In genomic region chr8:122557248-122558038, GRCm38 (mm10) we compare ENCODE assay signal across 9 mouse cellular contexts. TPM values are rescaled to one million over a fixed set of nuclear protein-coding genes. Genes with fewer than 3 reads are reported as not detected.
A peak's percentile ranks its signal among the peaks of the same experiment; 100 is the strongest.
DNase-seq lines count a peak whose midpoint lies in the region; ATAC-seq and TF ChIP-seq lines count a peak whose summit lies in the region.
"Had no signal": no experiment of that assay in that cellular context is flagged by ENCODE, and none has a peak within 500 bp of the region (broad histone marks: within the 10 kb centered on the region; RNA-seq: fewer than 3 reads in every experiment).

No protein-coding gene starts in this region.

- no peaks in the 10 kb centered on the region for H3K27me3 ChIP-seq in thymus, adult 2 months (ENCODE audit: control insufficient read depth, insufficient read depth, low read length)
- no peaks in the 10 kb centered on the region for H3K27me3 ChIP-seq in liver, embryonic 11.5 days (replicated peaks; ENCODE audit: control insufficient read depth, insufficient read depth, low read length)
- H3K27me3 ChIP-seq: Patski had no signal

- H3K4me3 ChIP-seq in thymus, adult 2 months (ENCODE audit: control insufficient read depth, insufficient read depth, low read length): peak overlapping the region; percentile 10
- H3K4me3 ChIP-seq in liver, embryonic 11.5 days (ENCODE audit: low read depth, low read length): peak overlapping the region; percentile 48

- ATAC-seq in liver, embryonic 11.5 days (replicated peaks; ENCODE audit: low FRiP score): peak; percentile 11

- H3K9me3 ChIP-seq in liver, embryonic 11.5 days (ENCODE audit: control insufficient read depth, low read length): no peaks in the 10 kb centered on the region

- no peaks in the 10 kb centered on the region for H3K36me3 ChIP-seq in thymus, adult 2 months (ENCODE audit: control insufficient read depth, insufficient read depth, low read length)
- H3K36me3 ChIP-seq in liver, embryonic 11.5 days (ENCODE audit: control insufficient read depth, insufficient read depth, low read length): no peaks in the 10 kb centered on the region

- 16% methylated on average over 10 of the region's 10 CpGs for WGBS in thymus, adult 2 months
- WGBS in liver, embryonic 11.5 days: 26% methylated on average over 10 of the region's 10 CpGs

- peak; percentile 91 for DNase-seq in heart, adult 11 months
- no peak for DNase-seq in heart, adult 18-20 months
- peak; percentile 30 for DNase-seq in thymus, adult 2 months
- no peak for DNase-seq in thymus, adult 18-20 months
- DNase-seq in liver, embryonic 11.5 days (ENCODE audit: low spot score): peak; percentile 42
- peak; percentile 61 for DNase-seq in thymus, postnatal 4 days
- no peak for DNase-seq in embryo, embryonic 10 days (ENCODE audit: low spot score)
- DNase-seq in layer of hippocampus, adult 9-10 months (ENCODE audit: low spot score): no peak

- peaks cover 35% of the 10 kb centered on the region for H3K4me1 ChIP-seq in thymus, adult 2 months (replicated peaks; ENCODE audit: control insufficient read depth, insufficient read depth, low read length)
- peaks cover 24% of the 10 kb centered on the region for H3K4me1 ChIP-seq in liver, embryonic 11.5 days (replicated peaks; ENCODE audit: control insufficient read depth, insufficient read depth, low read length)

- peak overlapping the region; percentile 77 for H3K9ac ChIP-seq in liver, embryonic 11.5 days (ENCODE audit: low read depth, low read length)

- H3K4me2 ChIP-seq in liver, embryonic 11.5 days: peak overlapping the region; percentile 72

- peak overlapping the region; percentile 88 for H3K27ac ChIP-seq in thymus, adult 2 months (ENCODE audit: control insufficient read depth, insufficient read depth, low read length)
- peak overlapping the region; percentile 72 for H3K27ac ChIP-seq in liver, embryonic 11.5 days (ENCODE audit: low read depth, low read length)

- no peak for TF ChIP-seq CTCF in thymus, adult 2 months (IDR thresholded peaks at IDR 0.05; ENCODE audit: borderline replicate concordance, control insufficient read depth, extremely low read depth, insufficient read depth, low read length, poor library complexity)

- no peak for TF ChIP-seq POLR2A in thymus, adult 2 months (IDR thresholded peaks at IDR 0.05; ENCODE audit: control insufficient read depth, extremely low read depth, insufficient read depth, low read length, poor library complexity)

RNA-seq across cellular contexts. Expression of gene Piezo1, which starts 6.3 kb away (rescaled TPM):
- 10 to 100 TPM; 11.4 to 13.3 TPM for total RNA-seq in heart, adult 18-20 months (2021)
- 93.6 and 106 TPM in 2 replicates for polyA plus RNA-seq in thymus, adult 2 months (2012; rRNA removed)
- polyA plus RNA-seq in liver, embryonic 11.5 days (2014; fragmentation: Nextera tagmentation; extraction: Ambion mirVana): 29.7 and 45.8 TPM in 2 replicates

RNA-seq across cellular contexts. Expression of gene Cdt1, which starts 10.4 kb away (rescaled TPM):
- total RNA-seq in heart, adult 18-20 months (2021): 1 to 10 TPM; 2.5 to 2.8 TPM
- 136 and 210 TPM in 2 replicates for polyA plus RNA-seq in thymus, adult 2 months (2012; rRNA removed)
- 93.2 and 98.2 TPM in 2 replicates for polyA plus RNA-seq in liver, embryonic 11.5 days (2014; fragmentation: Nextera tagmentation; extraction: Ambion mirVana)

RNA-seq across cellular contexts. Expression of gene Aprt, which starts 19.3 kb away (rescaled TPM):
- 10 to 100 TPM; 40.8 to 42.7 TPM for total RNA-seq in heart, adult 18-20 months (2021)
- polyA plus RNA-seq in thymus, adult 2 months (2012; rRNA removed): 119 and 136 TPM in 2 replicates
- polyA plus RNA-seq in liver, embryonic 11.5 days (2014; fragmentation: Nextera tagmentation; extraction: Ambion mirVana): 400 and 425 TPM in 2 replicates

RNA-seq across cellular contexts. Expression of gene Galns, which starts 53.8 kb away (rescaled TPM):
- 1 to 10 TPM; 3.6 to 4.0 TPM for total RNA-seq in heart, adult 18-20 months (2021)
- polyA plus RNA-seq in thymus, adult 2 months (2012; rRNA removed): 15.6 and 19.2 TPM in 2 replicates
- polyA plus RNA-seq in liver, embryonic 11.5 days (2014; fragmentation: Nextera tagmentation; extraction: Ambion mirVana): 6.5 and 6.6 TPM in 2 replicates

RNA-seq across cellular contexts. Expression of gene Trappc2l, which starts 54.0 kb away (rescaled TPM):
- 10 to 100 TPM; 62.0 to 69.1 TPM for total RNA-seq in heart, adult 18-20 months (2021)
- 104 and 133 TPM in 2 replicates for polyA plus RNA-seq in thymus, adult 2 months (2012; rRNA removed)
- 40.3 and 44.6 TPM in 2 replicates for polyA plus RNA-seq in liver, embryonic 11.5 days (2014; fragmentation: Nextera tagmentation; extraction: Ambion mirVana)

Comparison
In these comparisons a context has a peak if more than half of its experiments do, and no peak if none do; other contexts are left out.
1. DNase-seq: peak in heart, adult 11 months (single experiment), thymus, adult 2 months (single experiment), liver, embryonic 11.5 days (single experiment) and thymus, postnatal 4 days (single experiment); none in heart, adult 18-20 months (0 of 2), thymus, adult 18-20 months (0 of 2), embryo, embryonic 10 days (single experiment) and layer of hippocampus, adult 9-10 months (single experiment).